Mouse (Mus musculus): ENCODE results near the gene Slc25a33.
"Not testable (repeated sequence)": the region's sequence is repeated elsewhere in the genome, so short reads cannot be mapped to it uniquely, and the experiment has no call there.

The Slc25a33 gene

DNA sequence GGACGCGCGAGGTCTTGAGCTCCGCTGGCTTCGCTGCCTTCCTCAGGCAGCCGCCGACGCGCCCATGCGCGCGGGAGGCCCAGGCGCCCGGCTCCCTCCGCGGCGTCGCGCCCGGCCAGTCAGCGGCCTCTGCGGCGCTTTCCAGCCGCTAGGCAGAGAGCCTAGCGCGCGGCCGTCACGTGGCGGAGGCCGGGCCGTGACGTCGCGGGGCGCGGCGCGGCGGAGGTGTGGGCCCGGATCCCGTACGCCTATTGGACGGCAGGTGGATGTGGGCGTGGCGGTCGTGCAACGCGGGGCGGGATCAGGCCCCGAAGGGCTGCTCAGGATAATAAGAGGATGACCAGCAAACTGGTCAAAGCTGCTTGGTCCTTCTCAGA is at the start of gene Slc25a33:
Gene Slc25a33, minus strand, starts transcription at position 184 of the 377 bp plus-strand sequence.
- in situ Hi-C loops (cut with MboI; ENCODE audit: low sequenced_read_pairs): no loop called here

DNA sequence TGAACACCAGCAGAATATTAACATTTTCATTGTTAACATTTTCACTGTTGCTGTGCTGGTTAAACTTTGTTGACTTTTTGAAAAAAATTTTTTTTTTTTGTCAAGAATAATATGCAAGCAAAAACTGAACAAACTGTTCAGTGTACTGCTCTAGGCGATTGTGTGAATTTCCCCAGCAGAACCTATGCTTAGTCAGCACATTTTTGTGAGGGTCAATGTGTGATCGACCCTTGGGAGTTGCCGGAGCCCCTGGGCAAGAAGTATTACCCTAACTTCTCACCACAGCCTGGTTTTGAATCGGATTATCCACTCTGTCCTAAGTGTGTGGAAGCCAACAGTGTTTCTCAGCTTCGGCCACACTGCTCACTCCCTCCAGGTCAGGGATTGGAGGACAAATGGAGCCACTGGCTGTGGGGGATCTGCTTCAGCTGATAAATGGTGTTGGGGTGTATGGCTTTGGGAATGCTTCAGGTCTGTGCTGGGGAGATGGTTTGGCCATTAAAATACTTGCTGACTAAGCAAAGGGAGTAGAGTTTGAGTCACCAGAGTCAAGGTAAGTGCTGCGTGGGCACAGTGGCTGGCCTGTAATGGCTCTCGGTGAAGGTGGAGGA is 48.6 kb upstream of the Slc25a33 start:
- in situ Hi-C loops (cut with MboI; ENCODE audit: low sequenced_read_pairs): no loop called here

DNA sequence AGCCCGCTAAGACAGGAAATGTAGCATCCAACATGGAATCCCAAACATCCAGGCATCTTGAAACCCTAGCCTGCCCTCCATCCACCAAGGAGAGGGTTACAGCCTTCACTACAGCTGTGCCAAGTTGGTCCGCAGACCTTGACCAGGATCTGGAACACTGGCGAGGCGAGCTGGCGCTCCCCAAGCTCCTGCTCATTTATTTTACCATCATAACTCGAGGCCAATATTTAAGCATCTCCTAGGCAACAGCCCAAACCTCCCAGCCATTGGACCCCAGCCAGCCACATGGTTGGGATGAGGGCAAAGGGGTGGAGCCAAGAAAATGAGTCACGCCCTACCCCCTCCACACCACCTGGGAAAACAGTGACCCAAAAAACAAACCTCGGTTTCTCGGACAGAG is 48.0 kb upstream of the Slc25a33 start:
- in situ Hi-C loops (cut with MboI; ENCODE audit: low sequenced_read_pairs): no loop called here

DNA sequence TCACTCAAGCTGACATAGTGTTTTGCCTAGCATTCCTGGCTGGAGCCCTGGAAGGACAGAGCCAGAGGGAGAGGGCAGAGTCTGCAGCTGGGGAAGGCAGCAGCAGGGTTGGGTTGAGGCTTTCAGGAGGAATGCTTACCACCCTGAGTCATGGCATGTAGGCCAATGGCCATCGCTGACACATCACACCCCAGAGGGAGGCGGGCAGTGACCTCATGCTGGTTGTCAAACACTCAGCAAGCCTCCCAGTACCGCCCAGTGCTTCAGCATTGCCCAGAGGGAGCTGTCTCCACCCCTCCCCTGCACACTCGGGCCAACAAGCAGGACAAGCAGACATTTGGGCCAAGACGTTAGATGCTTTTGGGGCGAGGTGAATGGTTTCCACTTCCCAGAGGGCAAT is 46.5 kb upstream of the Slc25a33 start:
- in situ Hi-C loops (cut with MboI; ENCODE audit: low sequenced_read_pairs): no loop called here

DNA sequence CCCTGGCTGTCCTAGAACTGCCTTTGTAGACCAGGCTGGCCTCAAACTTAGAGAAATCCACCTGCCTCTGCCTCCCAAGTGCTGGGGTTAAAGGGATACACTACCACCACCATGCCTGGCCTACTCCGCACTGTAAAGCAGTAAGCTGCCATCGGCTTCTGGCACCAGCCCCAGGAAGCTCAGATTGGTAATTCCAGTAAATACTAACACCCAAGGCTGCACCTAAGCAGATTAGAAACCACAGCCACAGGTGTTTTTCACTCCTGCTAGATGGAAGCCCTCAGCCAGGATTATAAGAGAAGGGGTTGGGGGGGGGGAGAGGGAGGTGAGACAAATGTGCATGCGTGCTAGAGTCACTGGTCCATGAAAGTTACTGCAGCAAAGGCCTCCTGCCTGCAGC is 45.1 kb upstream of the Slc25a33 start:
- in situ Hi-C loops (cut with MboI; ENCODE audit: low sequenced_read_pairs): no loop called here

DNA sequence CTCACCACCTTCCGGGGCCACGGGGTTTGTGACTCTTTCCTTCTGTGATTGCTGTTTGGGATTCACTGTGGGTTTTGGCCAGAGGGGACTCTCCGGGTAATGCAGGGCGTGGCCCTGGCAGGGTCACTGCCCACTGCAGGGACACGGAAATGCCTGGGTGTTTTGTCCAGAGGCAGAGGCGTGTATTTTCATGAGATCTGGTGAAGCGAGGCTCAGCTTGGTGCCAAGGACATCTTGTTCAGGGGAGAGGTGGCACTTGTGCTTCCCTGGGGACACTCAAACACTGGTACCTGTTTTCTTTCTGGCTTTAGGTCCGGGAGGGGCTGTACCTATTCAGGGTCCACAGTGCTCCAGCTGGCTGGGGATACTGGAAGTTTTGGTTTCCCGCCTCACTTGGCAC is 42.5 kb upstream of the Slc25a33 start:
- in situ Hi-C loops (cut with MboI; ENCODE audit: low sequenced_read_pairs): no loop called here

DNA sequence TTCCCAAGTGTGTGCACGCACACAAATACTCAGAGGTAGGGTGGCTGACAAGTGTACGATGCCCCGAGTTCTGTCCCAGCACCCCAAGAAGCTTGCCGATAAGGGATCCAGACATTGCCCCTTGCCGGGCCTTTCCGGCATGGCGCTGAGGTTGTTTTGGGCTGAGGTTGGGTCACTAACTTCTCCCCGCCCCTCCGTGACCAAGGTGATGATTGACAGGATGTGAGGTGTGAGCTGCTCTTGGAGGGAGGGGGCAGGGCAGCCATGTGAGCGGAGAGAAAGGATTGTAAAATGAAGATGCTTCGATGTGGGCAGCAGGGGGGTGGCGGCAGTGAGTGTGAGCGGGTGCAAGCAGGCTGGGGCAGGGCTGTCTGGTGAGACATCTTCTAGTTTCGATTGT is 41.5 kb upstream of the Slc25a33 start:
- in situ Hi-C loops (cut with MboI; ENCODE audit: low sequenced_read_pairs): no loop called here

DNA sequence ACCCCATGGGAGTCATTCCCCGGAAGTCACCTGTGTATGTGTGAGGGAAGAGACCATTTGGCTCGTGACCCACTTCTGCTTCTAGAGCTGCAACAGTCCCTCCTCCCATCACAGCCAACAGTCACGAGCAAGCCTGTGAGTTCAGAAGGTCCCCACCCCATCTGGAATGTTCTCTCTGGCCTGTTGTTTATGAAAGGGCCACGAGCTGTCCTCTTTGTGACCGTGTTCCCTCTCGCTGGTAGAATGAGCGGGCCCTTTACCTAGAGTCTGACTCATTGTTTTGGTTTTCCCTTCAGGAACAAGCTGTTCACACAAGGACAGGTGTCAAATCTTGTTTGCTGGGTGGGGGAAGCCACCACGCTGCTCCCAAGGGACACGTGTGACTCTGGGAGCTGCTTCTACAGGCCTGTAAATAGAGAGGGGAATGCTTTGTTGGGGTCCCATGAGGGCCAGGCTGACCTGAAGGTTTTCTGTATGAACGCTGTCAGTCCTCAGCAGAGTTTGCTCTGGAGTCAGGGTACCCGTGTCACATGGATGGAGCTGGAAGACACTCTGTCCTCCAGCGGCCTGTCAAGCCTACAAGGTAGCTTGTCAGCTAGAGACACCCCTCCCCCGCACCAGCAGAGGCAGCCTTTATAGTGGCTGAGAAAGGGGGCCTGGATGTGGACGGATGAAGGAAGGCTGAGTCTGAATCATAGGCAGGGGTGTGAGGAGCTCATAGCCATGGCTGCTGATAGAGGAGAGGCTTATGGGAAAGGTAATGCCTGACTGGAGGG is 39.5 kb upstream of the Slc25a33 start:
- in situ Hi-C loops (cut with MboI; ENCODE audit: low sequenced_read_pairs): no loop called here

DNA sequence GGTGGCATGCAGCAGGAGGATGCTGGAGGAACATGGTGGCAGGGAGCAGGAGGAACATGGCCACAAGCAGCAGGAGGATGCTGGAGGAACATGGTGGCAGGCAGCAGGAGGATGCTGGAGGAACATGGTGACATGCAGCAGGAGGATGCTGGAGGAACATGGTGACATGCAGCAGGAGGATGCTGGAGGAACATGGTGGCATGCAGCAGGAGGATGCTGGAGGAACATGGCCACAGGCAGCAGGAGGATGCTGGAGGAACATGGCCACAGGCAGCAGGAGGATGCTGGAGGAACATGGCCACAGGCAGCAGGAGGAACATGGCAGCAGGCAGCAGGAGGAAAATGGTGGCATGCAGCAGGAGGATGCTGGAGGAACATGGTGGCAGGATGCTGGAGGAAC is 36.3 kb upstream of the Slc25a33 start:
- in situ Hi-C loops (cut with MboI; ENCODE audit: low sequenced_read_pairs): not testable (repeated sequence)

DNA sequence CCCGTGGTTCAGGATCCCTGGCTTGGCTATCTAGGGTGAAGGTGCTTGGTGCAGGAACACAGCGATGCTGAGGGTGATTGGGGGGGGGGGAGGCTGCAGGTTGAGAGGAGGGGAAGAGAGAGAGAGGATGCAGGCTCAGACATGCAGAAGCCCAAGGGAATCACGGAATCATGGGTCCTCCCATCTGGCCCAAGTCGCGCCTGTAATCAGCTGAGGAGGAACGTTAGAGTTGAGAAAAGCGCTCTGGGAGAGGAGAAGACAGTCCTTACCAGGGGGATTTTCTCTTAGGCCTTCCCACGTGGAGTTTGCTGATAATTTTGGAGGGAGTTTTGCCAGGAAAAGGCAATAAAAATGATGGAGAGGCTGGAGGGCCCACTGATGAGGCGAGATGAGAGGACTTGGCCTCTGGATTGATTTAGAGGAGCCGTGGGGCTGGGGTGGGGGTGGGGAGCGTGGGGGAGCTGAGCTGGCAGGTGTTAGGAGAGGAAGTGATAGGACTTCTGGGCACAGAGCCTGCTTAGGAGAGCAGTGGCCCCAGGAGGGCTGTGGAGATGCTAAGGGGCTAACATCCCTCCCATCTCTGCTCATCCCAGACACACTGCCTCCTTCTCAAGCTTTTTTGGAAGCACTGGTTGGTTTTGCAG is 34.6 kb upstream of the Slc25a33 start:
- in situ Hi-C loops (cut with MboI; ENCODE audit: low sequenced_read_pairs): loop anchor here (10.0 kb wide), 2 partner anchors 166 to 296 kb away; no protein-coding TSS in a partner anchor

DNA sequence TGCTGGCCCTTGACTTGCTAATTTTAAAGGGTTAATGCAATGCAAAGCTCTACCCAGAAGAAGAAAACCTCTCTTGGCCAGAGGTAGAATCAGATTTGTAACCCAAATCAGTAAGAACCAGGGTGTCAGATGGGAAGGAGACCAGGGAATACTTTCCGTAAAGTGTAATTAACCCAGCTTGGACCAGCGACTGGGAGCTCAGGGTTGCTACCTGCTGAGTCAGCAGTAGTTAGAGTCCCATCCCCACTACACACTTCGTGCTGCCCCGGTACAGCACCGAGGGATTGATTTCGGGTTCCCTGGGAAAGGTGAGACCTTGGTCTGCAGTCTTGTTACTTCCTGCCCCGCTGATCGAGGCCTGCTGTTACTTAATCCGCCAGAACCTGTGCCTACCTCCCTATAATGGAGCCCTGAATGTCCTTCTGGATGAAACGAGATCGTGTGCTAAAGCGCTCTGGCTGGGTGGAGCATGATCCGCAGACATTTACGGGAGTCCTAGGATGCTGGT is 34.0 kb upstream of the Slc25a33 start:
- in situ Hi-C loops (cut with MboI; ENCODE audit: low sequenced_read_pairs): loop anchor here (10.0 kb wide), 2 partner anchors 167 to 297 kb away; no protein-coding TSS in a partner anchor

DNA sequence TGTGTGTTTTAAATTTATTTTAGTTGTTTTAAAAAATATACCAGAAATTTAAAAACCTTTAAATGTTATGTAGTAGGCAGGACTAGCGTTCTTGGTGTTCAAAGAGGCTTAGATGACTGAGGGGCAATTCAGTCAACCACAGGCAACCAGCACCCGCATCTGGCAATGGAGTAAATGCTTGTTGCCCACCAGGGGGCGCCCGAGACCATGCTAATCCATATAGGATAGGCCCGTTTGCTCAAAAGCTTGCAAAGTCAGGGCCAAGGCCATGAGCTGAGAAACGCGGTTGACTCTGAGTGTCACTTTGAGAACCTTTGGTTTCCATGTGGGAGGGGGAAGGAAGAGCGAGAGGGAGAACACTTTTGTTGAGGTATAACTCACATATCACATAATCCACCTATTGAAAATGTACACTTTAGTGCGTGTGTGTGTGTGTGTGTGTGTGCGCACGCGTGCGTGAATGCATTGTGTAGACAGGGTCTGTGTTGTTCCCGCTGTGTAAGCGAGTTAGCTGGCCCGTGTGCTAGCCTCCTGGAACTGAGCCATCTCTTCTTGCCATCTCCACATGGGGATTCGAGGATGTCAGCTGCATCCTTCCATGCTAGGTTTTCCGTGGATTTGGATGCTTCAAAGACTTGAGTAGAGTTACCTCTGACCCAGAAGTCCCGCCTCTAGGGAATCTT is 32.8 kb upstream of the Slc25a33 start:
- in situ Hi-C loops (cut with MboI; ENCODE audit: low sequenced_read_pairs): loop anchor here (10.0 kb wide), 2 partner anchors 168 to 298 kb away; no protein-coding TSS in a partner anchor

DNA sequence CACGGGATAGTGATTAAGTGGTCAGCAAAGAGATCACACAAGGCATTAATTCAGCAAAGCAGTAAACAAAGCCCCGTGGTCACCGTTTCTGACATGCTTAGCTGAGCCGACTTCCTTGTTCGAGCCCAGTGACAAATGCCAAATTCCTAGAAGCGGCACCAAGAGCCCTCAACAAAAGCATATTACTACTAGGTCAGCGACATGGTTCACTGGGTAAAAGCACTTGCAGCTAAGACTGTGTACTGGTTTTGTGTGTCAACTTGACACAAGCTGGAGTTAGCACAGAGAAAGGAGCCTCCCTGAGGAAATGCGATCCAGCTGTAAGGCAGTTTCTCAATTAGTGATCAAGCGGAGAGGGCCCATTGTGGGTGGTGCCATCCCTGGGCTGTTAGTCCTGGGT is 28.2 kb upstream of the Slc25a33 start:
- in situ Hi-C loops (cut with MboI; ENCODE audit: low sequenced_read_pairs): loop anchor here (10.0 kb wide), 2 partner anchors 173 to 303 kb away; no protein-coding TSS in a partner anchor

DNA sequence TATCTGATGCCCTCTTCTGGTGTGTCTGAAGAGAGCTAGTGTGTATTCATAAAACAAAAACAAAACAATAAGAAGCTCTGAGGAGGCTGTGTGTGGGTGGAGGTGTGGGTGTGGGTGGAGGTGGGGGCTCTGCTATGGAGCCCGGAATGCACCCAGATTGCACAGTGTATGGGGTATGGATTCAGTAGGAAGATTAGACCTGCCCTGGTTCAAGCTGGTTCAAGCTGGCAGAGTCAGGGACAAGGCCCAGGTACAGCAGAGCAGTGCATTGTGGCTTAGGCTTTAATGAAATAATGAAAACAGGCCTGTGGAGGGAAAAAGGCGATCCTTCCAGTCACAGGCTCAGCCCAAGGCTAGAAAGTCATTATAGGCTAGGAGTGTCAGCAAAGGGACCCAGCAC is 26.5 kb upstream of the Slc25a33 start:
- in situ Hi-C loops (cut with MboI; ENCODE audit: low sequenced_read_pairs): loop anchor here (10.0 kb wide), 2 partner anchors 174 to 304 kb away; no protein-coding TSS in a partner anchor

DNA sequence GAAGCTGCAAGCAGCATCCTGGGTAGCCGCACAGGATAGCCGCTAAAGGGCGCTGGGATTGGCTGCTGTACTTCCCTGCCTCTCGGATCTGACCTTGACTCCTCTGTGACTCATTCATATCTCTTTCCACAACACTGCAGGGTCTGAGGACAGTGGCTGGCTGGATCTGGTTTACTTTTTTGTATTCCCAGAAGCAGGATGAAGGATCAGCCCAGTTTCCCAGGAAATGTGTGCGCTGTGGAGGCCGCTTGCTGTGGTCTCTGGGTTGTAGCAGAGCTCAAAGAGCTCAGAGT is 26.0 kb upstream of the Slc25a33 start:
- in situ Hi-C loops (cut with MboI; ENCODE audit: low sequenced_read_pairs): loop anchor here (10.0 kb wide), 2 partner anchors 175 to 305 kb away; no protein-coding TSS in a partner anchor

DNA sequence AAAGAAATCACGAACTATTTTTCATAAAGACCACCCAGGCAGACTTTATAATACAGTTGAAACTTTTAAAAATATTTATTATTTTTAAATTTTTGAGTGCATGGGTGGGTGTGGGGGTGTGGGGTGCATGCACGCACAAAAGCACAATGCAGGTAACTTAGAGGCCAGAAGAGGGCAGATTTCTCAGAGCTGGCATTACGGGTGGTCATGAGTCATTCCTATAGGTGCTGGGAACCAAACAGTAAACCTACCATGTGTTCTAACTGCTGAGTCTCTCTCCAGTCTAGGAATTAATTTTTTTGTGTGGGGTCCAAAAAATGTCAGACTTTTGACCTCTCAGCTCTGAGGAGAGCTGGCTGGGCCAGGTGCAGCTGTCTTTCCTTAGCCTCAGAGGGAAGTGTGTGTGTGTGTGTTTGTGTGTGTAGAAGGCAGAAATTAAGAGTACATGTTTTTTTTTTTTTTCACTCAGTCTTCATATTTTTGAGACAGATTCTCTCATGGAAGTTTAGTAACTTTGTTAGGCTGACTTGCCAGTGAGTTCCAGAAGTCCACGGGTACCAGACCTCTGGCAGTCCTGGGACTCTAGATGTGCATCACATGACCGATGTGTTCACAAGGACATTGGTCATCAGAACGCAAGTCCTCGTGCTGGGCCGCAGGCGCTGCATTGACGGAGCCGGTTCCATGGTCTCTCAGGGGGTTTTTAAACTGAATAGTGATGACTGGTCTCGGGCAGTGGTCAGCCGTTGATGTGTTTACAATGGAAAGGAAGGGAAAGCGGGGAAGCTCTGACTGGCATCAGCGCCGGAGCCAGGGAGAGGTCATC is 25.5 kb upstream of the Slc25a33 start:
- in situ Hi-C loops (cut with MboI; ENCODE audit: low sequenced_read_pairs): loop anchor here (10.0 kb wide), 2 partner anchors 175 to 305 kb away; no protein-coding TSS in a partner anchor

DNA sequence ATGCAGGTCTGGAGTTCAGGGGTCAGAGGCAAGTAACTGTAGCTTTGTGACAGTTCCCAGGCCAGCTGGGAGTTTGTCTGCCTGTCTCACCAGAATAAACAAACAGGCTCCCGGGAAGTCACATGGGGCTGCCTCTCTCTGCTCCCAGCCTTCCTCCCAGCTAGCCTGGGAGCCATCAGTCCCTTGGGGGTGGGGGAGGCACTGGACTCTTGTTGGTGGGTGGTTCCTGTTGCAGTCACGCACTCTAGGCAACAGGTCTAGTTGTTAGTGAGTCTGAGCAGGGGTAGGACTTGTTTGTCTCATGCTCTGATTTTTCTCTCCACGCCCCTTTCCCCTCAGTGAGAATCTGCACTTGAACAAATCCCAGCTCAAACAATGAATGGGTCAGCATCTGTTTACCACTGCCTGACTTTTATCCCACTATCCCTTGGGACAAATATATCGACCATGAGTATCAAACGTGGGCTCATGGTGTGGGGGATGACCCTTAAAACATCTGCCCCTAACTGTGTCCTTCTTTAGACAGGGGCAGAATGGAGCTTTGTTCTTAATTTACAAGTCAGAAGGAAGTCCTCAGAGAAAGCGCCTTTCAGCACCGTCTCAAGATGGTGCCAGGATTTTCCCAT is 24.7 kb upstream of the Slc25a33 start:
- in situ Hi-C loops (cut with MboI; ENCODE audit: low sequenced_read_pairs): no loop called here

DNA sequence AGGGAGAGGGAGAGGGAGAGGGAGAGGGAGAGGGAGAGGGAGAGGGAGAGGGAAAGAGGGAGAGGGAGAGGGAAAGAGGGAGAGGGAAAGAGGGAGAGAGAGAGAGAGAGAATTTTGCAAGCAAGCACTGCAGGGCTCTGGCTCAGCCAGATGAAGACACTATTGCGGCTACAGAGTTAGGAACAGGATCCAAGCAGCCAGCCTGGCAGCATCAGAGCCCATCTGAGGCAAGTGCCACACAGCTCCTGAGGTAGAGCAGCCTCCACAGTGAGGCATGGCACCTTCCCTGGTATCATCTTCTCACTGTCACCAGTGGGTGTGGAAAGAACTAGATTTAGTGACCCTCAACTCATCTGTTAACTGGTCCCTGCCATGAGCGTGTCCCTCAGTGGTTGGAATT is 24.0 kb upstream of the Slc25a33 start:
- in situ Hi-C loops (cut with MboI; ENCODE audit: low sequenced_read_pairs): no loop called here

DNA sequence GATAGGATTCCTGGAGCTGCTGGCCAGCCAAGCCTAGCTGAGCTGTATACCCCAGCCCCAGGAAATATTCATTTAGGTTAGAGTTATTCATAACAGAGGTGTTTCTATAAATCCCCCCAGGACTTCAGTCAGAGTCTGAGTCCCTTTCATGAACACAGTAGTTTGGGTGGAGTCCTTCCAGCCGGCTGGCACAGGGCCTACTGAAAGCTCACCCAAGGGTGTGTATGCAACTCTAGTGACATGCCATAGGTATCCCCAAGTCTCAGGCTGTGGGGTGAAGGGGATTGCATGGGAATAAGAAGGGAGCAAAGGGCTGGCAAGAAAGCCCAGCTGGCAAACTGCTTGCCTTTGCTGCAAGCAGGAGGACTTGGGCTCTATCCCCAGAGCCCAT is 23.1 kb upstream of the Slc25a33 start:
- in situ Hi-C loops (cut with MboI; ENCODE audit: low sequenced_read_pairs): no loop called here

Data from CH12F3 (cell line).